Mouse (Mus musculus): ENCODE results near the gene Esd. TPM values are rescaled to one million over a fixed set of nuclear protein-coding genes. Genes with fewer than 3 reads are reported as not detected.

Esd gene
- polyA plus RNA-seq, 2 experiments: 101 to 220 TPM

DNA sequence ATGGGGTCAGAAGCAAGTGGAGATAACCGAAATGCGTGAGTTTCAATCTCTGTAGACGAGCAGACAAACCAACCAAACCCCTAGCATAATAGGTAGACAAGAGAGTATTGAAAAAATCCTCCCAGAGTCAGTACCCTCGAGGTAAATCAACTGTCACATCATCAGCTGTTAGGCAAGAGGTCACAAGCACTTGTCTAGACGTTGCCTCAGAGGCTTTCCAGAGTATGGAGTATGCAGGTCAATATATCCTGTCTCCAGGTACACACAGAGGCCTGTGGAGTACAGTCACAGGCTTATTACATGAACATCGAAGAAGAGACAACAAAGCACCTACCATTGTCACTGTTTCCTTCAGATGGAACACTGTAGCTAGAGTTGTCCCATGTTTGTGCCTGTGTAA, 60.7 kb downstream of the Esd start:
- Histone ChIP-seq H3K36me3 (replicated peaks; ENCODE audit: control insufficient read depth, insufficient read depth, low read depth) (no peaks in the 10 kb centered on the region), H3K4me2 (ENCODE audit: low read depth) (no peak overlapping the region), H3K27ac (no peak overlapping the region), H3K9me3 (ENCODE audit: control insufficient read depth, low read length) (no peaks in the 10 kb centered on the region), H3K9ac (replicated peaks) (no peak overlapping the region), H3K4me1 (replicated peaks; ENCODE audit: control insufficient read depth in 2 of 2, insufficient read depth in 2 of 2, low read length in 1 of 2) (peaks cover 0 to 3% of the 10 kb centered on the region in 2 experiments; a peak in 2 of 4 replicates), H3K4me3 (ENCODE audit: insufficient read depth in 1 of 2, low read depth in 2 of 2, low read length in 2 of 2) (no peak overlapping the region), H3K27me3 (ENCODE audit: control insufficient read depth, insufficient read depth, low read length) (no peaks in the 10 kb centered on the region)
- peak in 1 of 3 experiments; percentile 9 for DNase-seq (ENCODE audit: low read depth in 3 of 3, low spot score in 3 of 3)
- ATAC-seq (ENCODE audit: insufficient read depth): no peak
- TF ChIP-seq CTCF (IDR thresholded peaks at IDR 0.05; ENCODE audit: low read depth): no peak
- no peak for TF ChIP-seq EP300 (IDR thresholded peaks at IDR 0.05; ENCODE audit: low read depth)
- 62% methylated on average over 6 of the region's 6 CpGs for WGBS (ENCODE audit: insufficient replicate concordance)

DNA sequence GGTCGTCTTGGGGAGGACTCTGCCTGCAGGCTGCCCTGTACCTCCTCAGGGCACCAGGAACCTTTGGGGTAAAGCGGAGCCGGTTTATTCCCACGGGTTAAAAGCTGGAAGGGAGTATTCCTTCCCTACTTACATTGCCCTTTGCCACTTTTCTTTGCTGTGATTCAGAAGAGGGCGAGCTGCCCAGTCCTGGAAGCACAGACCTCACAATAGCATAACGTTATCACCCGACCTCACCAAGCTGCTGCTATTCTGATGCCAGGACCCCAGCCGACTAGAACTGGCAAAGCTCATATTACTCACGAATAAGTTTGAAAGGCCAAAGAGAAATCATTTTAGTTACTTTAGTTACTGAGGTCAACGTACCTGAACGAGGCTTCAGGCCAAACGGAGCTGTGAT, 62.8 kb downstream of the Esd start:
- DNase-seq (ENCODE audit: low read depth in 3 of 3, low spot score in 3 of 3) (no peak), ATAC-seq (ENCODE audit: insufficient read depth) (no peak)
- H3K9ac ChIP-seq (replicated peaks): no peak overlapping the region
- H3K4me3 ChIP-seq (ENCODE audit: insufficient read depth in 1 of 2, low read depth in 2 of 2, low read length in 2 of 2): no peak overlapping the region
- H3K9me3 ChIP-seq (ENCODE audit: control insufficient read depth, low read length): no peaks in the 10 kb centered on the region
- H3K27me3 ChIP-seq (ENCODE audit: control insufficient read depth, insufficient read depth, low read length): no peaks in the 10 kb centered on the region
- H3K4me2 ChIP-seq (ENCODE audit: low read depth): no peak overlapping the region
- WGBS (ENCODE audit: insufficient replicate concordance): 75% methylated on average over 12 of the region's 12 CpGs
- H3K36me3 ChIP-seq (replicated peaks; ENCODE audit: control insufficient read depth, insufficient read depth, low read depth): no peaks in the 10 kb centered on the region
- H3K4me1 ChIP-seq (replicated peaks; ENCODE audit: control insufficient read depth in 2 of 2, insufficient read depth in 2 of 2, low read length in 1 of 2): peaks cover 0 to 3% of the 10 kb centered on the region in 2 experiments; a peak in 2 of 4 replicates
- H3K27ac ChIP-seq: no peak overlapping the region
- TF ChIP-seq CTCF (IDR thresholded peaks at IDR 0.05; ENCODE audit: low read depth) (no peak), EP300 (IDR thresholded peaks at IDR 0.05; ENCODE audit: low read depth) (no peak)

GRCm38 (mm10) chr14:74797386-74798062, 65.4 kb downstream of the Esd start:
- 62% methylated on average over 10 of the region's 10 CpGs for WGBS (ENCODE audit: insufficient replicate concordance)
- Histone ChIP-seq H3K4me1 (replicated peaks; ENCODE audit: control insufficient read depth in 2 of 2, insufficient read depth in 2 of 2, low read length in 1 of 2) (no peaks in the 10 kb centered on the region), H3K4me2 (ENCODE audit: low read depth) (no peak overlapping the region), H3K9ac (replicated peaks) (no peak overlapping the region), H3K9me3 (ENCODE audit: control insufficient read depth, low read length) (no peaks in the 10 kb centered on the region), H3K27me3 (ENCODE audit: control insufficient read depth, insufficient read depth, low read length) (no peaks in the 10 kb centered on the region), H3K36me3 (replicated peaks; ENCODE audit: control insufficient read depth, insufficient read depth, low read depth) (no peaks in the 10 kb centered on the region), H3K4me3 (ENCODE audit: insufficient read depth in 1 of 2, low read depth in 2 of 2, low read length in 2 of 2) (no peak overlapping the region), H3K27ac (no peak overlapping the region)
- ATAC-seq (ENCODE audit: insufficient read depth) (no peak), DNase-seq (ENCODE audit: low read depth in 3 of 3, low spot score in 3 of 3) (peak in 1 of 3 experiments; percentile 14)
- TF ChIP-seq EP300 (IDR thresholded peaks at IDR 0.05; ENCODE audit: low read depth) (no peak), CTCF (IDR thresholded peaks at IDR 0.05; ENCODE audit: low read depth) (0 out of 2 replicates have a peak, but pooled peaks have one; percentile 15)

GRCm38 (mm10) chr14:74798063-74798890, 66.2 kb downstream of the Esd start:
- Histone ChIP-seq H3K36me3 (replicated peaks; ENCODE audit: control insufficient read depth, insufficient read depth, low read depth) (no peaks in the 10 kb centered on the region), H3K9me3 (ENCODE audit: control insufficient read depth, low read length) (no peaks in the 10 kb centered on the region), H3K4me3 (ENCODE audit: insufficient read depth in 1 of 2, low read depth in 2 of 2, low read length in 2 of 2) (no peak overlapping the region), H3K27ac (no peak overlapping the region), H3K4me2 (ENCODE audit: low read depth) (no peak overlapping the region), H3K27me3 (ENCODE audit: control insufficient read depth, insufficient read depth, low read length) (no peaks in the 10 kb centered on the region), H3K4me1 (replicated peaks; ENCODE audit: control insufficient read depth in 2 of 2, insufficient read depth in 2 of 2, low read length in 1 of 2) (no peaks in the 10 kb centered on the region), H3K9ac (replicated peaks) (no peak overlapping the region)
- 82% methylated on average over 16 of the region's 16 CpGs for WGBS (ENCODE audit: insufficient replicate concordance)
- no peak for ATAC-seq (ENCODE audit: insufficient read depth)
- DNase-seq (ENCODE audit: low read depth in 3 of 3, low spot score in 3 of 3): no peak
- TF ChIP-seq EP300 (IDR thresholded peaks at IDR 0.05; ENCODE audit: low read depth): no peak
- TF ChIP-seq CTCF (IDR thresholded peaks at IDR 0.05; ENCODE audit: low read depth): no peak

Other genes starting within 250 kb of the Esd start
- gene Htr2a, start 91.5 kb upstream of the Esd start, polyA plus RNA-seq (2012; rRNA removed): 0.16 and 0.23 TPM in 2 replicates
- 0.23 and 0.29 TPM in 2 replicates for gene Htr2a, start 91.5 kb upstream of the Esd start, polyA plus RNA-seq (2014; fragmentation: Nextera tagmentation; extraction: Ambion mirVana)
- gene Lrch1, start 215.6 kb downstream of the Esd start, polyA plus RNA-seq (2012; rRNA removed): 2.7 and 2.8 TPM in 2 replicates
- 3.4 and 4.4 TPM in 2 replicates for gene Lrch1, start 215.6 kb downstream of the Esd start, polyA plus RNA-seq (2014; fragmentation: Nextera tagmentation; extraction: Ambion mirVana)

Measured in liver, embryonic 14.5 days (tissue).